Comparison of ENCODE assay signal across 11 mouse cellular contexts in the genomic region with DNA sequence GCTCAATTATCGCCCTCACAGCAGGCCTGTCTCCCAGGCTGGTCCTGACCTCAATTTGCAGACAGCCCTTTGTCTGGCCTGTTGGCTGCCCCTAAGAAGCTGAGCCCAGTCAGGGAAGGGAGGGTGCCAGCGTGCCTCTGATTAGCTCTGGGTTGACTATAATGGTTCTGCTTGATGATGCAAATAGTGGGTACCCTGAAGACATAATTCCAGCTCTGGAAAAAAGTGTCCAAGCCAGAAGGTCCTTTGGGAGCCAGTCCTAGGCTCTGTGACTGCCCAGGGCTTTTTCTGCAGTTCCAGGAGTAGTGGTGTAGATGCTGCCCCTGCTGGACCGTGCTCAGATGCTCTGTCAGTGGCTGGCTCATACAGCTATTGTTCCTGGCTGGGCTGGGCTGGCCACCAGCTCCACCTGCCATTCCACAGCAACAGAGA.
DNase-seq lines count a peak whose midpoint lies in the region; ATAC-seq and TF ChIP-seq lines count a peak whose summit lies in the region.
"Had no signal": no experiment of that assay in that cellular context is flagged by ENCODE, and none has a peak within 500 bp of the region (broad histone marks: within the 10 kb centered on the region; RNA-seq: fewer than 3 reads in every experiment).

No protein-coding gene starts in this region.

- peak; percentile 45 for ATAC-seq in embryonic facial prominence, embryonic 11.5 days (replicated peaks; ENCODE audit: insufficient number of reproducible peaks, low FRiP score, low TSS enrichment, low read depth)
- ATAC-seq in hindbrain, embryonic 12.5 days (ENCODE audit: low FRiP score) = peak; percentile 36
- ATAC-seq in midbrain, embryonic 14.5 days (ENCODE audit: low FRiP score, low TSS enrichment) = peak; percentile 43; the same call in 1 of the 2 replicates
- ATAC-seq in liver, embryonic 11.5 days (replicated peaks; ENCODE audit: low FRiP score) = no peak

- H3K4me1 ChIP-seq in embryonic facial prominence, embryonic 11.5 days (ENCODE audit: control insufficient read depth, insufficient read depth, low read length) = peaks cover 2% of the 10 kb centered on the region; the same call in 1 of the 2 replicates
- H3K4me1 ChIP-seq in hindbrain, embryonic 12.5 days = peaks cover 57% of the 10 kb centered on the region
- H3K4me1 ChIP-seq in midbrain, embryonic 14.5 days (ENCODE audit: control insufficient read depth, insufficient read depth, low read length) = peaks cover 46% of the 10 kb centered on the region
- H3K4me1 ChIP-seq in liver, embryonic 11.5 days (replicated peaks; ENCODE audit: control insufficient read depth, insufficient read depth, low read length) = no peaks in the 10 kb centered on the region

- H3K9ac ChIP-seq in embryonic facial prominence, embryonic 11.5 days (replicated peaks; ENCODE audit: low read length) = no peak overlapping the region
- no peak overlapping the region for H3K9ac ChIP-seq in hindbrain, embryonic 12.5 days
- H3K9ac ChIP-seq in midbrain, embryonic 14.5 days (replicated peaks; ENCODE audit: low read length) = no peak overlapping the region
- no peak overlapping the region for H3K9ac ChIP-seq in liver, embryonic 11.5 days (ENCODE audit: low read depth, low read length)

- DNase-seq in brain, embryonic 14.5 days (ENCODE audit: low read depth) = peak; percentile 89
- no peak for DNase-seq in embryonic facial prominence, embryonic 11.5 days (ENCODE audit: low spot score)
- DNase-seq in midbrain, embryonic 14.5 days = peak; percentile 70
- DNase-seq in left cerebral cortex, postnatal 14 days (ENCODE audit: low spot score in 2 of 2) = no peak
- no peak for DNase-seq in thymus, postnatal 14 days
- DNase-seq in liver, embryonic 11.5 days (ENCODE audit: low spot score) = no peak
- DNase-seq in gastrocnemius, adult 18-20 months (ENCODE audit: low spot score) = no peak
- DNase-seq: cerebellum, postnatal 10 days; heart, adult 18-20 months; lung, adult 2 months had no signal

- H3K4me3 ChIP-seq in embryonic facial prominence, embryonic 11.5 days (ENCODE audit: low read depth, low read length) = no peak overlapping the region
- H3K4me3 ChIP-seq in hindbrain, embryonic 12.5 days = no peak overlapping the region
- no peak overlapping the region for H3K4me3 ChIP-seq in midbrain, embryonic 14.5 days (replicated peaks; ENCODE audit: low read depth, low read length)
- H3K4me3 ChIP-seq in liver, embryonic 11.5 days (ENCODE audit: low read depth, low read length) = no peak overlapping the region

- no peak for TF ChIP-seq POLR2A in brain, embryonic 14.5 days (IDR thresholded peaks at IDR 0.05; ENCODE audit: borderline replicate concordance, extremely low read depth, insufficient read depth, insufficient read length, poor library complexity, severe bottlenecking)

- peak; percentile 34; the same call in 1 of the 2 replicates for TF ChIP-seq CTCF in brain, embryonic 14.5 days (IDR thresholded peaks at IDR 0.05; ENCODE audit: borderline replicate concordance, extremely low read depth, insufficient read depth, insufficient read length)

- H3K36me3 ChIP-seq in embryonic facial prominence, embryonic 11.5 days (replicated peaks; ENCODE audit: control insufficient read depth, insufficient read depth, low read depth, low read length) = no peaks in the 10 kb centered on the region
- H3K36me3 ChIP-seq in hindbrain, embryonic 12.5 days = no peaks in the 10 kb centered on the region
- no peaks in the 10 kb centered on the region for H3K36me3 ChIP-seq in midbrain, embryonic 14.5 days (ENCODE audit: control insufficient read depth, insufficient read depth, low read length)
- no peaks in the 10 kb centered on the region for H3K36me3 ChIP-seq in liver, embryonic 11.5 days (ENCODE audit: control insufficient read depth, insufficient read depth, low read length)

- 0 out of 2 replicates have a peak overlapping the region, but pooled peaks have one; percentile 28 for H3K27ac ChIP-seq in embryonic facial prominence, embryonic 11.5 days (replicated peaks; ENCODE audit: low read depth, low read length)
- peak overlapping the region; percentile 58 for H3K27ac ChIP-seq in hindbrain, embryonic 12.5 days
- peak overlapping the region; percentile 64 for H3K27ac ChIP-seq in midbrain, embryonic 14.5 days (replicated peaks; ENCODE audit: low read depth, low read length)
- no peak overlapping the region for H3K27ac ChIP-seq in liver, embryonic 11.5 days (ENCODE audit: low read depth, low read length)

- intact Hi-C loops in left cerebral cortex, postnatal 14 days (cut with DNase I) = no loop called here

- H3K4me2 ChIP-seq in embryonic facial prominence, embryonic 11.5 days (ENCODE audit: low read depth, low read length) = no peak overlapping the region
- H3K4me2 ChIP-seq in hindbrain, embryonic 12.5 days (replicated peaks) = no peak overlapping the region
- no peak overlapping the region for H3K4me2 ChIP-seq in midbrain, embryonic 14.5 days (ENCODE audit: low read length)
- H3K4me2 ChIP-seq in liver, embryonic 11.5 days = no peak overlapping the region

- no peaks in the 10 kb centered on the region for H3K9me3 ChIP-seq in embryonic facial prominence, embryonic 11.5 days (replicated peaks; ENCODE audit: control insufficient read depth, low read length)
- H3K9me3 ChIP-seq in hindbrain, embryonic 12.5 days (replicated peaks) = no peaks in the 10 kb centered on the region
- no peaks in the 10 kb centered on the region for H3K9me3 ChIP-seq in midbrain, embryonic 14.5 days (ENCODE audit: control insufficient read depth, low read length)
- H3K9me3 ChIP-seq in liver, embryonic 11.5 days (ENCODE audit: control insufficient read depth, low read length) = no peaks in the 10 kb centered on the region

- WGBS in embryonic facial prominence, embryonic 11.5 days = 6% methylated on average over 3 of the region's 3 CpGs
- WGBS in hindbrain, embryonic 12.5 days = 8% methylated on average over 3 of the region's 3 CpGs
- 4% methylated on average over 3 of the region's 3 CpGs for WGBS in midbrain, embryonic 14.5 days
- WGBS in liver, embryonic 11.5 days = 21% methylated on average over 3 of the region's 3 CpGs

- H3K27me3 ChIP-seq in embryonic facial prominence, embryonic 11.5 days (ENCODE audit: control insufficient read depth, insufficient read depth, low read length) = no peaks in the 10 kb centered on the region
- peaks cover 18% of the 10 kb centered on the region for H3K27me3 ChIP-seq in hindbrain, embryonic 12.5 days
- H3K27me3 ChIP-seq in midbrain, embryonic 14.5 days (ENCODE audit: control insufficient read depth, insufficient read depth, low read length) = no peaks in the 10 kb centered on the region
- H3K27me3 ChIP-seq in liver, embryonic 11.5 days (replicated peaks; ENCODE audit: control insufficient read depth, insufficient read depth, low read length) = peaks cover 4% of the 10 kb centered on the region; the same call in 1 of the 2 replicates

Comparison
In these comparisons a context has a peak if more than half of its experiments do, and no peak if none do; other contexts are left out.
1. DNase-seq: peak in brain, embryonic 14.5 days (single experiment) and midbrain, embryonic 14.5 days (single experiment); none in embryonic facial prominence, embryonic 11.5 days (single experiment), left cerebral cortex, postnatal 14 days (0 of 2), thymus, postnatal 14 days (single experiment), liver, embryonic 11.5 days (single experiment) and gastrocnemius, adult 18-20 months (single experiment).